Mouse (Mus musculus): Measurements from ENCODE around the gene Mettl23. TPM values are rescaled to one million over a fixed set of nuclear protein-coding genes. Genes with fewer than 3 reads are reported as not detected.
"Not testable (repeated sequence)": the region's sequence is repeated elsewhere in the genome, so short reads cannot be mapped to it uniquely, and the experiment has no call there.

The Mettl23 gene
- polyA plus RNA-seq, 1 experiment from 2014 or later: 60.4 TPM

- WGBS (ENCODE audit: insufficient replicate concordance): 89% methylated on average over 2 of the region's 2 CpGs
Observed at GRCm38 (mm10) chr11:116823255-116823654, 19.8 kb upstream of the Mettl23 start.

DNA sequence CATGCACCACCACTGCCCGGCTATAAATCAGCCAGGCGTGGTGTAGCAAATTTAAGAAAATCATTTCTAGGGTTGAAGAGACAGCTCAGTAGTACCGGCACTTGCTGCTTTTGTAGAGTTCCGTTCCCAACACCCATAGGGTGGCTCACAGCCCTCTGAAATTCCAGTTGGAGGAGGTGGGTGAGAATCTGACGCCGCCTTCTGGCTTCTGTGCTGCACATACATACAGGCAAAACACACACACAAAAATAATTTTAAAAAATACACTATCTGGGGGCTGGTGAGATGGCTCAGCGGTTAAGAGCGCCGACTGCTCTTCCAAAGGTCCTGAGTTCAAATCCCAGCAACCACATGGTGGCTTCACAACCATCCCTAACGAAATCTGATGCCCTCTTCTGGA, 19.2 kb upstream of the Mettl23 start:
- not testable (repeated sequence) for H3K4me3 ChIP-seq (ENCODE audit: low read depth, low read length); H3K4me2 ChIP-seq; H3K36me3 ChIP-seq (ENCODE audit: control insufficient read depth, insufficient read depth, low read length); H3K27me3 ChIP-seq (ENCODE audit: control insufficient read depth, insufficient read depth, low read length); H3K27ac ChIP-seq (ENCODE audit: low read depth, low read length); H3K9me3 ChIP-seq (replicated peaks; ENCODE audit: control insufficient read depth, low read length); H3K9ac ChIP-seq (ENCODE audit: low read depth, low read length); ATAC-seq (replicated peaks; ENCODE audit: insufficient number of reproducible peaks, low FRiP score, low TSS enrichment)
- peaks cover 47% of the 10 kb centered on the region for H3K4me1 ChIP-seq (ENCODE audit: control insufficient read depth, insufficient read depth, low read length)
- 93% methylated on average over 10 of the region's 10 CpGs for WGBS (ENCODE audit: insufficient replicate concordance)

More at GRCm38 (mm10) chr11:116823255-116823654, 19.8 kb upstream of the Mettl23 start:
- ATAC-seq (replicated peaks; ENCODE audit: insufficient number of reproducible peaks, low FRiP score, low TSS enrichment): no peak
- H3K27ac ChIP-seq (ENCODE audit: low read depth, low read length): no peak overlapping the region
- no peaks in the 10 kb centered on the region for H3K27me3 ChIP-seq (ENCODE audit: control insufficient read depth, insufficient read depth, low read length)
- H3K9ac ChIP-seq (ENCODE audit: low read depth, low read length): no peak overlapping the region
- no peak overlapping the region for H3K4me3 ChIP-seq (ENCODE audit: low read depth, low read length)
- peaks cover 48% of the 10 kb centered on the region for H3K4me1 ChIP-seq (ENCODE audit: control insufficient read depth, insufficient read depth, low read length)
- no peak overlapping the region for H3K4me2 ChIP-seq
- no peaks in the 10 kb centered on the region for H3K9me3 ChIP-seq (replicated peaks; ENCODE audit: control insufficient read depth, low read length)
- no peaks in the 10 kb centered on the region for H3K36me3 ChIP-seq (ENCODE audit: control insufficient read depth, insufficient read depth, low read length)

DNA sequence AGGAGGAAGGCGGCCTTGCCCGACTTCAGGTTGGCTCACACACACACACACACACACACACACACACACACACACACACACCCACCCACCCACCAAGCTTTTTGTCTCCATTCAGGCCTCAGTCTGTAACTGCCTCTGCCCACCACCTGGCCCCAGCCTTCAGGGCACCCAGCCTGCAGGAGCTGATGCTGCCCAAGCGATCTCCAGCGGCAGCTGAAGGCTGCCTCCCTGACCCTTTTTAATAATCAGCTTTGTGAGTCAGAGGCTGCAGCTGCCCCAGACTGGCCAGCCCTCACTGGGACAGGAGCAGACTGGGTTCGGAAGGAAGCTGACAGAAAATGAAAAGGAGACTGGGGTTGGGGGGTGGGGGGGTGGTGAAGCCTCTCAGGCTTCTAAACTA, 17.8 kb upstream of the Mettl23 start:
- Histone ChIP-seq H3K27me3 (ENCODE audit: control insufficient read depth, insufficient read depth, low read length) (no peaks in the 10 kb centered on the region), H3K36me3 (ENCODE audit: control insufficient read depth, insufficient read depth, low read length) (no peaks in the 10 kb centered on the region), H3K4me3 (ENCODE audit: low read depth, low read length) (no peak overlapping the region), H3K9ac (ENCODE audit: low read depth, low read length) (no peak overlapping the region), H3K9me3 (replicated peaks; ENCODE audit: control insufficient read depth, low read length) (no peaks in the 10 kb centered on the region), H3K4me2 (no peak overlapping the region), H3K4me1 (ENCODE audit: control insufficient read depth, insufficient read depth, low read length) (peaks cover 44% of the 10 kb centered on the region), H3K27ac (ENCODE audit: low read depth, low read length) (peak overlapping the region; percentile 29; the same call in 1 of the 2 replicates)
- 60% methylated on average over 5 of the region's 5 CpGs for WGBS (ENCODE audit: insufficient replicate concordance)
- ATAC-seq (replicated peaks; ENCODE audit: insufficient number of reproducible peaks, low FRiP score, low TSS enrichment): no peak

DNA sequence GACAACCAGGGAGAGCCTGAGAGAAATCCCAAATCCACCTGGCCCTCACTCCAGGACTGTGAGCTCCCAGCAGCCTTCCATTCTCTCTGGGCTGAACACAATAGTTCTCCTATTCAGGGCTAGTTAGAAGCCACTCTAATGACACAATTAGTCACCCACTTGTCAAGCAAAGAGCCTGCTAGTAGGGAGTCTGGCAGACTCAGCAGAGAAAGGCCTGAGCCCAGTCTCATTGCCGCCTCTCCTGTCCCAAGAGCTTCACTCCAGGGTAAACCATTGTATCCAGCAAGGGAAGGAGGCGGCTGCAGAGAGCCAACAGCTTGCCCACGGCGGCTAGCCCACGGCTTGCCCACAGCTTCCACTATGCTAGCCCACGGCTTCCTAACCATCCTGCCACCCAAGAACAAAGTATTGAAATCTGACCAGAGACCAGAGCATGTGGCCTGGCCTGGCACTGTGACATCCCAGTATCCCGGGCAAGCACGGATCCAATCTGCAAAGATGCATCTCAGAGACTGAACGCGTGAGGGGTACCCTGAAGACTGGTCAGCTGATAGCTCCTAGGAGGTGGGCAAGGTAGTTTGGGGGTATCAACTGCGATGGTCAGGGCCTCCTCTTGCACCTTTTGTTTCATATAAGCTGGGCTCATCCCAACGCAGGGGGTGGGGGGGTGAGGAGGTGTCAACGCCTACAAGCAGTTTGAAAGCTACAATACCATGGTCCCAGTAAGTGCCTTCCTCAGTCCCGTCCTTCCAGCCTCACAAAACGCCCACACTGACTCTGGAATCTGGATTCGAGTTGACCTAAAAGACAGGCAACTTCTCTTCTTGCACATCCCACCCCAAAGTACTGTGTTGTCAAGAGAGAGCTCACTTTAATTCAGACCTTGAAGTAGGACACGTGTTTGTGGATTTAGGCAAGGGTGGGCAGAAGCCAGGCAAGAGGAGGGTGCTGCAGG, 16.3 kb upstream of the Mettl23 start:
- Histone ChIP-seq H3K36me3 (ENCODE audit: control insufficient read depth, insufficient read depth, low read length) (no peaks in the 10 kb centered on the region; the same call in 1 of the 2 replicates), H3K27ac (ENCODE audit: low read depth, low read length) (peak overlapping the region; percentile 38; the same call in 1 of the 2 replicates)
- WGBS (ENCODE audit: insufficient replicate concordance): 41% methylated on average over 17 of the region's 17 CpGs

DNA sequence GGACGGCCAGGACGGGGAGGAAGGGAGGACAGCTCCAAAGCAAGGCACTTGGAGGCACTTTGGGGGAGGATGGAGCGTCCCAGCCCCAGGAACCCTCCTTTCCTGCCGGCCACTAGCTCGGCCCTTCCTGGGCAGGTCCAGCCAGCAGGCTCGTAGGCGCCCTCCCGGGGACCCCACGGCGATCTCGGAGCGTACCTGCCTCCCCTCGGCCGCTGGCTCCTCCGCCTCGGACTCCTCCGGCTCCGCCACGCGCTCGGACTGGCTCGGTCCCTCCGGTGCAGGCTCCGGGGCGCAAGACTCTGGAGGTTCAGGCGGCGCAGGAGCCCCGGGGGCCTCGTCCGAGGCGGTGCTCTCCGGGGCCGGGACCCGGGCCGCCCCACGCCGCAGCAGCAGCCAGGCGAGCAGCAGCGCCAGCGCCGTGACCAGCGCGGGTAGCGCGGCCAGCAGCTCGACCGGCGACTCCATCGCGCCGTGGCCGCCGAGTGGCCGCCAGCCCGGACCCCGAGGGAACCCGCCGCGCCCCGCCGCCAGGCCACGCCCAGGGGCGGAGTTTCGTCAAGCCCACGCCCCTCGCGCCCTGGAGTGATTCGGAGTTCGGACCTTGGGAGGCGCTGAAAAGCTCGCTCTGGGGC, 15.4 kb upstream of the Mettl23 start, which contains the start of gene Mxra7:
TSS of gene Mxra7 (minus strand) at position 513 of the 632 bp plus-strand sequence.
- Histone ChIP-seq H3K4me3 (ENCODE audit: low read depth, low read length) (peak within 1 kb of the TSS; percentile 57), H3K27ac (ENCODE audit: low read depth, low read length) (peak within 1 kb of the TSS; percentile 38; the same call in 1 of the 2 replicates), H3K9ac (ENCODE audit: low read depth, low read length) (peak within 1 kb of the TSS; percentile 78), H3K9me3 (replicated peaks; ENCODE audit: control insufficient read depth, low read length) (no peaks in the 10 kb centered on the region), H3K4me2 (peak within 1 kb of the TSS; percentile 73), H3K27me3 (ENCODE audit: control insufficient read depth, insufficient read depth, low read length) (no peaks in the 10 kb centered on the region), H3K36me3 (ENCODE audit: control insufficient read depth, insufficient read depth, low read length) (peaks cover 3% of the 10 kb centered on the region), H3K4me1 (ENCODE audit: control insufficient read depth, insufficient read depth, low read length) (peaks cover 20% of the 10 kb centered on the region)
- WGBS (ENCODE audit: insufficient replicate concordance): under 1% methylated on average over 70 of the region's 71 CpGs
- peak; percentile 46 for ATAC-seq (replicated peaks; ENCODE audit: insufficient number of reproducible peaks, low FRiP score, low TSS enrichment)

More for the DNA sequence above, 16.3 kb upstream of the Mettl23 start:
- Histone ChIP-seq H3K27me3 (ENCODE audit: control insufficient read depth, insufficient read depth, low read length) (no peaks in the 10 kb centered on the region), H3K4me3 (ENCODE audit: low read depth, low read length) (peak overlapping the region; percentile 57), H3K9me3 (replicated peaks; ENCODE audit: control insufficient read depth, low read length) (no peaks in the 10 kb centered on the region), H3K4me1 (ENCODE audit: control insufficient read depth, insufficient read depth, low read length) (peaks cover 29% of the 10 kb centered on the region), H3K9ac (ENCODE audit: low read depth, low read length) (peak overlapping the region; percentile 78), H3K4me2 (peak overlapping the region; percentile 73)
- no peak for ATAC-seq (replicated peaks; ENCODE audit: insufficient number of reproducible peaks, low FRiP score, low TSS enrichment)

- H3K36me3 ChIP-seq (ENCODE audit: control insufficient read depth, insufficient read depth, low read length): peaks cover 31% of the 10 kb centered on the region
Observed at GRCm38 (mm10) chr11:116832172-116832685, 10.8 kb upstream of the Mettl23 start.

DNA sequence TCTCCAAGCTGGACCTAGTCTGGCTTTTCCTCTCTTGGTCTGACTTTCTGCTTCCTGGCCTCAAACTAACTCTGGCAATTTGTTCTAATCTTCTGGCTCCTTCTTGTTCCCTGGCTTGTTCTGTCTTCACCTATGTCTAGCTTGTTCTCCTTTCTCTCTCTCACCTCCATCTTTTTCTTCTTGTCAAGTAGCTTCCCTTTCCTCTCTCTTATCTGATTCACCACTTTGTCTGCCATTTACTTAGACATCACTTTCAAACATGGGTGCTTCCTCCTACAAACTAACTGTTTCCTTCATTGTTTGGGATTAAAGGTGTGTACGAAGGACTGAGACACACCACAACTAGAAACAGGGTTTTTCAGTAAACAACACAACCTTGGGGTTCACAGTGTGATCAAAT, 8.1 kb upstream of the Mettl23 start:
- H3K9ac ChIP-seq (ENCODE audit: low read depth, low read length): no peak overlapping the region
- peaks cover 5% of the 10 kb centered on the region for H3K4me1 ChIP-seq (ENCODE audit: control insufficient read depth, insufficient read depth, low read length)
- H3K27ac ChIP-seq (ENCODE audit: low read depth, low read length): no peak overlapping the region
- ATAC-seq (replicated peaks; ENCODE audit: insufficient number of reproducible peaks, low FRiP score, low TSS enrichment): no peak
- H3K36me3 ChIP-seq (ENCODE audit: control insufficient read depth, insufficient read depth, low read length): peaks cover 56% of the 10 kb centered on the region
- no peak overlapping the region for H3K4me3 ChIP-seq (ENCODE audit: low read depth, low read length)
- no peaks in the 10 kb centered on the region for H3K9me3 ChIP-seq (replicated peaks; ENCODE audit: control insufficient read depth, low read length)
- H3K27me3 ChIP-seq (ENCODE audit: control insufficient read depth, insufficient read depth, low read length): no peaks in the 10 kb centered on the region
- no peak overlapping the region for H3K4me2 ChIP-seq
- 85% methylated on average over 1 of the region's 1 CpGs for WGBS (ENCODE audit: insufficient replicate concordance)

More at GRCm38 (mm10) chr11:116832172-116832685, 10.8 kb upstream of the Mettl23 start:
- H3K9me3 ChIP-seq (replicated peaks; ENCODE audit: control insufficient read depth, low read length): no peaks in the 10 kb centered on the region
- ATAC-seq (replicated peaks; ENCODE audit: insufficient number of reproducible peaks, low FRiP score, low TSS enrichment): no peak
- peaks cover 4% of the 10 kb centered on the region; the same call in 1 of the 2 replicates for H3K4me1 ChIP-seq (ENCODE audit: control insufficient read depth, insufficient read depth, low read length)
- H3K27ac ChIP-seq (ENCODE audit: low read depth, low read length): no peak overlapping the region
- 47% methylated on average over 4 of the region's 4 CpGs for WGBS (ENCODE audit: insufficient replicate concordance)
- H3K27me3 ChIP-seq (ENCODE audit: control insufficient read depth, insufficient read depth, low read length): no peaks in the 10 kb centered on the region
- H3K4me2 ChIP-seq: no peak overlapping the region
- H3K9ac ChIP-seq (ENCODE audit: low read depth, low read length): no peak overlapping the region
- H3K4me3 ChIP-seq (ENCODE audit: low read depth, low read length): no peak overlapping the region

DNA sequence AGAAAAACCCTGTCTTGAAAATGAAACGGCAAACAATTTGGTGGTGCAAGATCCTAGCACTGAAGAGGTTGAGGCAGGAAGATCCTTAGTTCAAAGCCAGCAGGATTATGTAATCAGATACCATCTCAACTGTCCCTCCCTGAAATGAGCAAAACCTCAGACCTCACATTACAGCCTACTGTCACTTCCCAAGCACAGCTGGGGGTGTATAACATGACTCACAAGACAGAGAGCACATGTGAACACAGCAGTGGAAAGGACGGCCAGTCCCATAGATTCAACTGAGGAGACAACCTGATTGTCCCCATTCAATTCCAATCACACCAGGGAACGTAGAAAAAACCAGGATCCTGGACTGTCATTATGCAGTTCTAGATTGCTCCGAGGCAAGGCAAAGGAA, 6.8 kb upstream of the Mettl23 start:
- 92% methylated on average over 4 of the region's 4 CpGs for WGBS (ENCODE audit: insufficient replicate concordance)
- H3K4me3 ChIP-seq (ENCODE audit: low read depth, low read length): no peak overlapping the region

More for the DNA sequence above, 6.8 kb upstream of the Mettl23 start:
- Histone ChIP-seq H3K27me3 (ENCODE audit: control insufficient read depth, insufficient read depth, low read length) (no peaks in the 10 kb centered on the region), H3K4me1 (ENCODE audit: control insufficient read depth, insufficient read depth, low read length) (peaks cover 18% of the 10 kb centered on the region), H3K9ac (ENCODE audit: low read depth, low read length) (no peak overlapping the region), H3K4me2 (no peak overlapping the region), H3K36me3 (ENCODE audit: control insufficient read depth, insufficient read depth, low read length) (peaks cover 66% of the 10 kb centered on the region), H3K27ac (ENCODE audit: low read depth, low read length) (no peak overlapping the region), H3K9me3 (replicated peaks; ENCODE audit: control insufficient read depth, low read length) (no peaks in the 10 kb centered on the region)
- no peak for ATAC-seq (replicated peaks; ENCODE audit: insufficient number of reproducible peaks, low FRiP score, low TSS enrichment)

Data from heart, embryonic 11.5 days (tissue).